Mouse (Mus musculus): ENCODE results near the gene Cdh5.
A peak's percentile ranks its signal among the peaks of the same experiment; 100 is the strongest.
"Not testable (repeated sequence)": the region's sequence is repeated elsewhere in the genome, so short reads cannot be mapped to it uniquely, and the experiment has no call there.

Gene Cdh5

DNA sequence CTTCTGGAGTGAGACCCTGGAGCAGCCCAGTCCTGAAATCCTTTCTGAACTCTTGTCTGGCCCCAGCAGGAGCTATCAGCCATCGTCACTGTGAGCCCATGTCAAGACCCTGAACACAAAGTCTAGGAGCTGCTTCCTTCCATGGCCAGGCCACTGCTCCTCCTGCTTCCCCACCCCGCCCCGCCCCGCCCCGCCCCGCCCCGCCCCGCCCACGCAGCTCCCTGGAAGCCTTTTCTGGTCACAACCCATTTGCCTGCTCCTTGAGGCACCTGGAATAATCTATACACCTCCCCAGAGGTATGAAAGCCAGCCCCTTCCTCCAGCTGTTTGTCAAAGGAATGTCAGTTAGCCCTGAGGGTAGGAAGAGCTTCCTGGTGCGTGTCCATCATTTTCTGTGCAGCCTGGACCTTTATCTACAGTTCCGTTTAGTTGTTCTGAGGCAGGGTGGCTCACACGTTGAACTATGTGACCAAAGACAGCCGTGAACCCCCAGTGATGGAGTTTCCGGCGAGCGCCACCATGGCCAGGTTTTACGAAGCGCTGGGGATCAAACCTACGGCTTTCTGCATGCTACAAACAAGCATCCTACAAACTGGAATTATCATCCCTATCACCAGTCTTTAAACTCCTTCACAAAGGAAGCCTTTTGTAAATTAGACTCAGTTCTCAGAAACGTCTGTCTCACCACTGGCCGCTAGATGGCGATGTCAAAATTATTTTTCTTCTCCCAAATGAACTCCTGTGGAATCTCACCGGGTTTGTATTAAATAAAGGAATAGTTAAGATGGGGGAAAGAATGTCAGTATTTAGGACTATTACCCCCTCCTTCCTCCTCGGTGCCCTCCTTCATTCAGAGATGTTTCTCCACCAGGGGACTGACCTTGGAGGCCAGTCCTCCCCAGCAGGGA lies 10.2 kb upstream of the Cdh5 start:
- not testable (repeated sequence) for DNase-seq (ENCODE audit: low spot score in 2 of 2)

DNA sequence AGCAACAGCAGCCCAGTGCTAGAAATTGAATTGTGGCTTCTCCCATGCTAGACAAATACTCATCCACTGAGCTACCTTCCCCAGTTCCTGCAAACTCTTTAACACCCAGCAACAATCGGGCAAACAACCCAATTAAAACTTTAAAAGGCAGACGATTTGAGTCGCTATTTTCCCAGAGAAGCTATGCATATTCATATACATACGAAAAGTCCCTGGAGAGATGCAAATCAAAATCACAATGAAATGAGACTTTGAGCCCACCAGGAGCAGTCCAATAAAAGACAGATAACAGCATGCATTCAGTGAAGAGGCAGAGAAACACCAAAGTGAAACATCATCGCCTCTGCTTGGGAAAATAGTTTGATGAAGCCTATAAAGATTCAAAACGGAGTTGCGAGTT lies 8.1 kb upstream of the Cdh5 start:
- DNase-seq (ENCODE audit: low spot score in 2 of 2): no peak

DNA sequence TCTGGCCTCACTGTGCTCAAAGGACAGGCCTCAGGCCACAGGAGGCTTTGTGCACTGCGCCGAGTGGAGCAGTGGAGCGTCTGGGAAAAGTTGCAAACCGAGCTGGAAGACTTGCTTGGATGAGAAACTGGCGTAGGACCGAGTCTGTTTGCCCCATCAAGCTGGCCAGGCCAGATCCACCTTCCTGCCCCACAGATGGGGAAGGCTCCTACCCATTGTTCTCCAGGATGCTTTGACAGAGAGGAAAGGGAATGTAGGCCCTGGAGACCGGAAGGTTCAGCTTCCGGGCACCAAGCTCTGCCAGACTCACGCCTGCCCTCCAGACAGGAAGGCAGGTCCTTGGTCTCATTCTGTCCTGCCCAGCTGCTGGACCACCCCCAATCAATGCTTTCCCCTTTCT lies 5.8 kb upstream of the Cdh5 start:
- no peak for DNase-seq (ENCODE audit: low spot score in 2 of 2)

DNA sequence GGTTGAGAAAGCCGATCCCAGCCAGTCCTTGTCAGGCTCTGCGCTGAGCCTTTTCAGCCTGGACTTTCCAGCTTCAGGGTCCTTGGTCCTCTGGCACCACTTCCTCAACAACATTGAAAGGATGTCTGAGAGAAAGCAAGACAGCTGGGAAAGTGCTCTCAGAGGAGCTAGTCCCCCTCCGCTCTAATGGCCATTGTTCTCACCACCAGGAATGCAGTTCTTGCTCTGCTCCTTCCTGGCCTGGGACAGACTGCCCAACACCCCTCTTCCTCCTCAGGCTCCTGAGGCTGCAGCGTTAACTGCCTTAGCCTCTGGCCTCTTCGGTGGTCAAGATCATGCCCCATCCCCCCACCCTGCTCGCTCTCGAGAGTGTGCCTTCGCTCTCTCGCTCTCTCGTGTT lies 4.8 kb upstream of the Cdh5 start:
- no peak for DNase-seq (ENCODE audit: low spot score in 2 of 2)

- peak; percentile 65 for DNase-seq (ENCODE audit: low spot score in 2 of 2)
Observed at GRCm38 (mm10) chr8:104098671-104099346, 2.6 kb upstream of the Cdh5 start.

- DNase-seq (ENCODE audit: low spot score in 2 of 2): peak; percentile 60 to 67
Observed at GRCm38 (mm10) chr8:104099347-104100099, 1.9 kb upstream of the Cdh5 start.

DNA sequence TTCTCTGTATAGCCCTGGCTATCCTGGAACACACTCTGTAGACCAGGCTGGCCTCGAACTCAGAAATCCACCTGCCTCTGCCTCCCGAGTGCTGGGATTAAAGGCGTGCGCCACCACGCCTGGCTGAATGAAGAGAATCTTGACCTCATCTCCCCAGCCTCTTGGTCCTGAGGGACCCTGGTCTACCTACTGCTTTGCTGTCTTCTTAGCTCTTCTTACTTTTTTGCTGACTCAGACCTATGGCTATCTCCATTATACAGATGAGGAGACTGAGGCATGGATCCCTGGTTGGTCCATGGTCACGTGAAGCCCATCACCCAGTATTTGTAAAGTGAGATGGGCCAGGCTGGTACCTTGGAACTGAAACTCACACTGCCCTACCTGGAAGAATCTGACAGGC lies 701 bp upstream of the Cdh5 start:
- not testable (repeated sequence) for DNase-seq (ENCODE audit: low spot score in 2 of 2)

DNA sequence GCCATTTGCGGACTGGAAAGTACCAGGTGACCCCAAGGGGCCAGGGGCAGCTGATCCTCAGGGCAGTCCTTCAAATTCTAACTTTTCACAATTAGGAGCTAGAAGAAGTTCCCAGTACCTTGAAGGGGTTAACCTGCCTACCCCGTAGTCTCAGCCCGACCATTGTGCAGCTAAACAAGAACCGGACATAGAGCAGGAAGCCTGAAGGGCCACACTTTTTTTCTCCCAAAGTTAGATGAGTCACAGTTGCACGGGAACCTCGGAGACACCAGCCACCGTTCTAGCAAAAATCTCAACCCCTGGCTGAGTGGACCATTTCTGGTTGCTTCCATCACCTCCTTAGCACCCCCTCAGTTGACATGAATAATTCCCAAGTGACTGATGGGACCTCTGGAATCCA lies 2.0 kb downstream of the Cdh5 start:
- DNase-seq (ENCODE audit: low spot score in 2 of 2): no peak

DNA sequence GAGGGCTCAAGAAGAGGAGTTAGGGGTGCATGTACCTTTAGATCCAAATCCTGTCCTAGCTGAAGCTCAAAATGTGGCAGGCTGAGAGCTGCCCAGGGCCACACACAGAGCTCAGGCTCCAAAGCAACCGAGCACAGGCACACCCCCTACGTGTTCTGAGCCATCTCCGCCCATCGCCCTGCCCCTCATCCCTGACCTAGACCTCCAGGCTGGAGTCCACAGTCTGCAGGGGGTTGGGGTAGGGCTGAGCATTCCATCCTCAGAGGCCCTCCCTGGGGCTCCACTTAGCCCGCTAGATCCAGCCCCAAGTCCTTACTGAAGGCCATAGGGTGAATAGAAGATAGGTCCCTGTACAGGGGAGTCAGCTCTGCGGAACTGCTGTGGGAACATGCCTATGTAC lies 4.3 kb downstream of the Cdh5 start:
- no peak for DNase-seq (ENCODE audit: low spot score in 2 of 2)

GRCm38 (mm10) chr8:104106276-104106946 lies 5.0 kb downstream of the Cdh5 start:
- no peak for DNase-seq (ENCODE audit: low spot score in 2 of 2)

DNA sequence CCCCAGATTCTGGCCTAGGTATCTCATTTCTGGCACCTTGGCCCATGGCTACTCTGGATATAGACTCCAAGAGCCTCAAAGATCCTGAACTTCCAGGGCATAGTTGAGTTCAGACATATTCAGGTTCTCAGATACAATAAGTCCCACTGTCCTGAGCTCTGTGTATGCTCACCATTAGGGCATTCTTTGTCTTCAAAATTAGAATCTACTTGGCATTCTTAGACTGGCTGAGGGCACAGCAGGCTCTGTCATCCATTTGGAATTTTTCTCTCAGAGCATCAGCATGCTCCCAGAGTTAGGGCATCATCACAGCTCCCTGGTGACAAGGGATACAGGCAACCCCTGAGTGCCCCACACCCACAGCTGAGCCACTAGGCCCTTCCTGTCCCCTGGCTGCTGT lies 5.7 kb downstream of the Cdh5 start:
- DNase-seq (ENCODE audit: low spot score in 2 of 2): no peak

- DNase-seq (ENCODE audit: low spot score in 2 of 2): no peak
Observed at GRCm38 (mm10) chr8:104108048-104108447, 6.6 kb downstream of the Cdh5 start.

DNA sequence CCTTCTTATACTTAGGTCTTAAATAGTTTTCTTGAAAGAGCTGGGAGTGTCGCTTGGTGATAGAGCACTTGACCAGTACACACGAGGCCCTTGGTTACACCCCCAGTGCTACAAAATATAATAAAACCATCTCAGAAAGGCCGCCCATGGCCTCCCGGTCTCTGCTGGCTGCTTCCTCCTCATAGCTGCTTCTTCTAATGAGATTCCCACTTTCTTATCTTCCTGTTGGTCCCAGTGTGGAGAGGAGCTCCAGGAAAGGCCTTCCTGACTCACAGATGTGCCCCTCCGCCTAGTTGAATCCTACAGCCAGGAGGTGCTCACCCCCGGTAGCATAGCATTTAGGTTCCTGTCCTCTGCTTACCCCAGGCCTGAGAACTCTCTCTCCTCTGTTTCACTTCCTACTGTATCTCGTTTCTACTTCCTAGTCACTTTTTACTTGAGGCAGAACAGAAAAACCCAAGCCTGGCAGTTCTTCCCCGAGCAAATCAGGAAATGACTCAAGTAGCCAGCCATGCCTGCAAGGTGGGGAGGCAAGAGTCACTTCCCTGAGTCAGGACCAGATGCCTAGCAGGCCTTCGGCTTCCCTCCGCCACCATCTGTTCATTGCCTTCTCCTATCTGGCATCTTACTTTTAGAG lies 9.2 kb downstream of the Cdh5 start:
- DNase-seq (ENCODE audit: low spot score in 2 of 2): peak; percentile 80 to 82

- DNase-seq (ENCODE audit: low spot score in 2 of 2): no peak
Observed at GRCm38 (mm10) chr8:104121640-104122416, 20.4 kb downstream of the Cdh5 start.

GRCm38 (mm10) chr8:104123080-104123657 lies 21.7 kb downstream of the Cdh5 start:
- no peak for DNase-seq (ENCODE audit: low spot score in 2 of 2)

GRCm38 (mm10) chr8:104124534-104124933 lies 23.1 kb downstream of the Cdh5 start:
- no peak for DNase-seq (ENCODE audit: low spot score in 2 of 2)

DNA sequence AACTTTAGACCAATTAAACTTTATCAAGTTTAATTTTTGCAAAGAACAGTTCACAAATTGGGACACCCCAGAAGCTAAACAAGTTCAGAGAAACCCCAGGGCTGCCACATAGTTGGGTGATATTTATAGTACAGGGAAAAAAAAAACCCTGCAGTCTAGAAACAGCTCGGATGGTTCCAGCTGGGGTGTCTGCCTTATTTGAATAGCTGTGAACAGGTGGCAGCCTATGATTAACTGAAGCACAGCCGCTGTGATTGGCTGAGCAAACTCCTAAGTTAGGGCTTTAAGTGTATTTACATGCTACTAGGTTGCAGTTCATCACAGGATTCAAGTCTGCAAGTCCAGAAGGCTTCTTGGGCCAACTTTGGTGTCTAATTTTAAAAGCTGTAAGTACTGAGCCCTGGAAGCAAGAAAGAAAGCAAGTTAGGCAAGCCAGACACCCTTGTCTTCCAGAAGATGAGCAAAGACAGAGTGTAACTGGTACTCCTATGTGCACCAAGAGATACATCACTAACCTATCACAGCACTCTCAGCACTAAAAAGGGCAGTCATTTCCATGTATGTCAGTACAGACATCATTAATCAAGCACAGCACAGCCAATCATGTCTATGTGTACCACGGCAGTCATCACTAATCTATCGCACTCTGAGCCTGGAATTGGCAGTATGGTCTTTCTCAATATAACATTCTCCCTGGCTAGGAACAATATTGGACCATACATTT lies 25.9 kb downstream of the Cdh5 start:
- peak; percentile 80 for DNase-seq (ENCODE audit: low spot score in 2 of 2)

- DNase-seq (ENCODE audit: low spot score in 2 of 2): no peak
Observed at GRCm38 (mm10) chr8:104130916-104131315, 29.5 kb downstream of the Cdh5 start.

DNA sequence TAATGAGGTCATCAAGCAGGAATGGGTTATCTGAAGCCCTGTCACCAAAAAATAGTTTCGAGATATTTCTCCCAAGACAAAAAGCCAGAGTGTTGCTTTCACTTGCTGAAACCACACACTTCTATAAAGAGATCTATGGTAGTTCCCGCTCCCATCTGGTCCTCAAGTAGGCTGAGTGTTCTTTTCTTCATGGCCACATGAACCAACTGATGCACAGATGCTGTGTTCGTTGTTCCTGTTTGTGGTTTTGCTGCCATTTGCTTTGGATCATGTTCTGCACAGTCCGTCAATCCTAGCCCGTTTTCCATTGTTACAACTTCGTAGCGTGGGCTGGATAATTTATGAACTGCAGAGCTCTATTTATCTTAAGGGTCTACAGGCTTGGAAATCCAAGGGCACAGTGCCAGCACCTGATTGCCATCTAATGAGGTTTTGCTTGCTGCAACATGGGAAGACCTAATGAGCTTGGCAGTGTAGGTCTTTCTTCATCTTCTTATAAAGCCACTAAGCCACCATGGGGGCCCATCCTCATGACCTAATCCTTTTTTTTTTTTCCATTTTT lies 30.1 kb downstream of the Cdh5 start:
- DNase-seq (ENCODE audit: low spot score in 2 of 2): no peak

All from spleen, postnatal 36 days (tissue).